Mouse (Mus musculus) lung, postnatal 25 days (tissue): ENCODE results near the gene Tab1.

ENCODE experiments used
- DNase-seq: peaks from one replicate; pipeline ENCODE4 v3.0.0; 2022; ENCODE audit warnings: low spot score

Gene Tab1

GRCm38 (mm10) chr15:80132993-80133586 lies at the start of gene Tab1:
Gene Tab1 (plus strand): TSS chr15:80133127.
- peak; percentile 91 for DNase-seq

GRCm38 (mm10) chr15:80083276-80083731 lies 49.6 kb upstream of the Tab1 start:
- peak; percentile 99 for DNase-seq

- no peak for DNase-seq
Measured at GRCm38 (mm10) chr15:80083740-80084139, 49.2 kb upstream of the Tab1 start.

- peak; percentile 53 for DNase-seq
Measured at GRCm38 (mm10) chr15:80087406-80088012, 45.4 kb upstream of the Tab1 start.

GRCm38 (mm10) chr15:80088637-80089036 lies 44.3 kb upstream of the Tab1 start:
- peak; percentile 93 for DNase-seq

- DNase-seq = no peak
Measured at GRCm38 (mm10) chr15:80090155-80090554, 42.8 kb upstream of the Tab1 start.

- no peak for DNase-seq
Measured at GRCm38 (mm10) chr15:80090741-80091120, 42.2 kb upstream of the Tab1 start.

GRCm38 (mm10) chr15:80091121-80091955 lies 41.6 kb upstream of the Tab1 start, which contains the start of the genes Syngr1 and Rpl3:
Gene Syngr1 (plus strand): TSS chr15:80091334.
Gene Rpl3 (minus strand): TSS chr15:80091868.
- DNase-seq = peak; percentile 63

GRCm38 (mm10) chr15:80092041-80092441 lies 40.9 kb upstream of the Tab1 start:
- DNase-seq = no peak

GRCm38 (mm10) chr15:80092599-80092998 lies 40.3 kb upstream of the Tab1 start:
- DNase-seq = no peak

GRCm38 (mm10) chr15:80094201-80094600 lies 38.7 kb upstream of the Tab1 start:
- DNase-seq = no peak

GRCm38 (mm10) chr15:80095596-80095995 lies 37.3 kb upstream of the Tab1 start:
- DNase-seq = no peak

- no peak for DNase-seq
Measured at GRCm38 (mm10) chr15:80096406-80096805, 36.5 kb upstream of the Tab1 start.

GRCm38 (mm10) chr15:80096946-80097881 lies 35.7 kb upstream of the Tab1 start:
- no peak for DNase-seq

GRCm38 (mm10) chr15:80097999-80098461 lies 34.9 kb upstream of the Tab1 start:
- no peak for DNase-seq

- DNase-seq = no peak
Measured at GRCm38 (mm10) chr15:80098809-80099208, 34.1 kb upstream of the Tab1 start.

GRCm38 (mm10) chr15:80099477-80099876 lies 33.5 kb upstream of the Tab1 start:
- DNase-seq = no peak

GRCm38 (mm10) chr15:80100196-80100595 lies 32.7 kb upstream of the Tab1 start:
- no peak for DNase-seq

- DNase-seq = no peak
Measured at GRCm38 (mm10) chr15:80100871-80101270, 32.1 kb upstream of the Tab1 start.

- DNase-seq = no peak
Measured at GRCm38 (mm10) chr15:80101503-80101902, 31.4 kb upstream of the Tab1 start.

GRCm38 (mm10) chr15:80102495-80102894 lies 30.4 kb upstream of the Tab1 start:
- DNase-seq = no peak
